Mouse (Mus musculus) spleen, adult 12 weeks (tissue): ENCODE measurements around the gene Nav2.

ENCODE experiments used
- DNase-seq: peaks from one replicate; pipeline ENCODE4 v3.0.0; 2022; ENCODE audit warnings: low spot score

Gene Nav2

GRCm38 (mm10) chr7:49633375-49633956, 725.0 kb downstream of the Nav2 start:
- DNase-seq, result peak; percentile 11

GRCm38 (mm10) chr7:49634291-49635073, 726.0 kb downstream of the Nav2 start:
- no peak for DNase-seq

GRCm38 (mm10) chr7:49635074-49635621, 726.6 kb downstream of the Nav2 start:
- no peak for DNase-seq

- DNase-seq, result no peak
Observed at GRCm38 (mm10) chr7:49635971-49636370, 727.5 kb downstream of the Nav2 start.

- DNase-seq, result no peak
Observed at GRCm38 (mm10) chr7:49636491-49637115, 728.1 kb downstream of the Nav2 start, which contains the start of gene Dbx1. Gene Dbx1 (minus strand): TSS chr7:49636849.

- no peak for DNase-seq
Observed at GRCm38 (mm10) chr7:49637281-49637680, 728.8 kb downstream of the Nav2 start.

GRCm38 (mm10) chr7:49637851-49638663, 729.5 kb downstream of the Nav2 start:
- no peak for DNase-seq

- DNase-seq, result no peak
Observed at GRCm38 (mm10) chr7:49638941-49639776, 730.6 kb downstream of the Nav2 start.

- no peak for DNase-seq
Observed at GRCm38 (mm10) chr7:49639864-49640708, 731.6 kb downstream of the Nav2 start.

GRCm38 (mm10) chr7:49640709-49641305, 732.3 kb downstream of the Nav2 start:
- DNase-seq, result no peak
